ENCODE assay signal across 10 mouse cellular contexts in genomic region chr11:120578694-120579243, GRCm38 (mm10). TPM values are rescaled to one million over a fixed set of nuclear protein-coding genes. Genes with fewer than 3 reads are reported as not detected.
DNase-seq lines count a peak whose midpoint lies in the region; ATAC-seq and TF ChIP-seq lines count a peak whose summit lies in the region.
"Had no signal": no experiment of that assay in that cellular context is flagged by ENCODE, and none has a peak within 500 bp of the region (broad histone marks: within the 10 kb centered on the region; RNA-seq: fewer than 3 reads in every experiment).

No protein-coding gene starts in this region.

- H3K36me3 ChIP-seq in heart, embryonic 13.5 days = peaks cover 47% of the 10 kb centered on the region
- peaks cover 48% of the 10 kb centered on the region for H3K36me3 ChIP-seq in E14TG2a.4 (ENCODE audit: insufficient read depth, low read length)

- H3K9ac ChIP-seq in heart, embryonic 13.5 days = peak overlapping the region; percentile 98

- no peaks in the 10 kb centered on the region for H3K27me3 ChIP-seq in heart, embryonic 13.5 days (replicated peaks)
- H3K27me3 ChIP-seq in E14TG2a.4 (ENCODE audit: insufficient read depth, low read length) = no peaks in the 10 kb centered on the region

- 64% methylated on average over 11 of the region's 11 CpGs for WGBS in heart, embryonic 13.5 days

- no peak for ATAC-seq in heart, embryonic 13.5 days (ENCODE audit: extremely low read depth, insufficient number of reproducible peaks, low FRiP score, low TSS enrichment)

- H3K4me2 ChIP-seq in heart, embryonic 13.5 days = no peak overlapping the region

- TF ChIP-seq CTCF in E14TG2a.4 (conservative IDR thresholded peaks at IDR 0.05; ENCODE audit: low read length) = no peak

- H3K9me3 ChIP-seq in heart, embryonic 13.5 days = peaks cover 1% of the 10 kb centered on the region; the same call in 1 of the 2 replicates
- H3K9me3 ChIP-seq in E14TG2a.4 (ENCODE audit: low read length) = no peaks in the 10 kb centered on the region

- H3K27ac ChIP-seq in heart, embryonic 13.5 days (replicated peaks) = no peak overlapping the region

- peak overlapping the region; percentile 96; the same call in 1 of the 2 replicates for H3K4me3 ChIP-seq in heart, embryonic 13.5 days
- H3K4me3 ChIP-seq in E14TG2a.4 (replicated peaks; ENCODE audit: low read length) = peak overlapping the region; percentile 96

- DNase-seq in heart, adult 18-20 months = no peak
- DNase-seq in cerebellum, adult 9-11 months = peak; percentile 70
- DNase-seq in kidney, postnatal 10 days = peak; percentile 47
- DNase-seq in embryo, embryonic 11 days = no peak
- DNase-seq in left cerebral cortex, postnatal 36 days (ENCODE audit: low spot score in 2 of 2) = no peak
- DNase-seq in left cerebral cortex, adult 18-20 months (ENCODE audit: low spot score in 2 of 2) = no peak

- intact Hi-C loops in left cerebral cortex, postnatal 36 days (cut with DNase I) = loop anchor here (10.0 kb wide), 1 partner anchor 94 kb away; the partner anchor contains the start of gene Mrpl12

- peaks cover 44% of the 10 kb centered on the region for H3K4me1 ChIP-seq in heart, embryonic 13.5 days
- H3K4me1 ChIP-seq in E14TG2a.4 (replicated peaks; ENCODE audit: low read depth, low read length) = peaks cover 69% of the 10 kb centered on the region

RNA-seq across cellular contexts. Expression of gene Arhgdia, which starts 2.7 kb away (rescaled TPM):
- polyA plus RNA-seq in heart, embryonic 13.5 days (2015; fragmentation: Nextera tagmentation; extraction: Ambion mirVana) = 435 and 436 TPM in 2 replicates
- total RNA-seq in heart, adult 18-20 months (2021) = 100 to 1,000 TPM; 133 to 144 TPM
- 100 to 1,000 TPM; 304 to 344 TPM for total RNA-seq in left cerebral cortex, postnatal 36 days (2021)
- total RNA-seq in left cerebral cortex, adult 18-20 months (2021) = 100 to 1,000 TPM; 310 to 324 TPM

RNA-seq across cellular contexts. Expression of gene P4hb, which starts 5.7 kb away (rescaled TPM):
- 427 and 448 TPM in 2 replicates for polyA plus RNA-seq in heart, embryonic 13.5 days (2015; fragmentation: Nextera tagmentation; extraction: Ambion mirVana)
- total RNA-seq in heart, adult 18-20 months (2021) = 100 to 1,000 TPM; 230 TPM
- 100 to 1,000 TPM; 122 to 126 TPM for total RNA-seq in left cerebral cortex, postnatal 36 days (2021)
- 100 to 1,000 TPM; 127 to 129 TPM for total RNA-seq in left cerebral cortex, adult 18-20 months (2021)

RNA-seq across cellular contexts. Expression of gene Alyref, which starts 19.4 kb away (rescaled TPM):
- polyA plus RNA-seq in heart, embryonic 13.5 days (2015; fragmentation: Nextera tagmentation; extraction: Ambion mirVana) = 253 and 284 TPM in 2 replicates
- 10 to 100 TPM; 44.1 to 46.9 TPM for total RNA-seq in heart, adult 18-20 months (2021)
- 10 to 100 TPM; 59.7 to 67.5 TPM for total RNA-seq in left cerebral cortex, postnatal 36 days (2021)
- 10 to 100 TPM; 60.8 to 62.9 TPM for total RNA-seq in left cerebral cortex, adult 18-20 months (2021)

RNA-seq across cellular contexts. Expression of gene Anapc11, which starts 19.5 kb away (rescaled TPM):
- polyA plus RNA-seq in heart, embryonic 13.5 days (2015; fragmentation: Nextera tagmentation; extraction: Ambion mirVana) = 174 and 199 TPM in 2 replicates
- total RNA-seq in heart, adult 18-20 months (2021) = 10 to 100 TPM; 84.4 to 89.0 TPM
- 10 to 100 TPM; 91.4 to 99.7 TPM for total RNA-seq in left cerebral cortex, postnatal 36 days (2021)
- total RNA-seq in left cerebral cortex, adult 18-20 months (2021) = 10 to 100 TPM; 95.1 to 98.8 TPM

RNA-seq across cellular contexts. Expression of gene Ppp1r27, which starts 27.8 kb away (rescaled TPM):
- polyA plus RNA-seq in heart, embryonic 13.5 days (2015; fragmentation: Nextera tagmentation; extraction: Ambion mirVana) = not detected in 2 replicates
- under 1 TPM in 1 of 2 experiments, not detected in 1; 0.35 TPM for total RNA-seq in heart, adult 18-20 months (2021)
- total RNA-seq in left cerebral cortex, postnatal 36 days (2021) = not detected
- not detected for total RNA-seq in left cerebral cortex, adult 18-20 months (2021)
- total RNA-seq: left cerebral cortex, postnatal 25 days; neutrophil, adult 5-6 weeks had no signal

Comparison
In these comparisons a context has a peak if more than half of its experiments do, and no peak if none do; other contexts are left out.
1. DNase-seq: peak in cerebellum, adult 9-11 months (single experiment) and kidney, postnatal 10 days (single experiment); none in heart, adult 18-20 months (0 of 2), embryo, embryonic 11 days (single experiment), left cerebral cortex, postnatal 36 days (0 of 2) and left cerebral cortex, adult 18-20 months (0 of 2).